Mouse (Mus musculus) adrenal gland, postnatal 10 days (tissue): ENCODE results near the gene Misp. TPM values are rescaled to one million over a fixed set of nuclear protein-coding genes. Genes with fewer than 3 reads are reported as not detected.

Source experiments
- DNase-seq: peaks from one replicate; pipeline ENCODE4 v3.0.0; 2021; ENCODE audit warnings: mixed read lengths
- total RNA-seq, 2 experiments: library from RNA; stranded (reverse); gene quantifications; 2 replicates each; pipeline ENCODE4 v1.2.3; 2021

Misp gene
- total RNA-seq, 2 experiments from 2014 or later = 0.27 TPM; not detected in 1

DNA sequence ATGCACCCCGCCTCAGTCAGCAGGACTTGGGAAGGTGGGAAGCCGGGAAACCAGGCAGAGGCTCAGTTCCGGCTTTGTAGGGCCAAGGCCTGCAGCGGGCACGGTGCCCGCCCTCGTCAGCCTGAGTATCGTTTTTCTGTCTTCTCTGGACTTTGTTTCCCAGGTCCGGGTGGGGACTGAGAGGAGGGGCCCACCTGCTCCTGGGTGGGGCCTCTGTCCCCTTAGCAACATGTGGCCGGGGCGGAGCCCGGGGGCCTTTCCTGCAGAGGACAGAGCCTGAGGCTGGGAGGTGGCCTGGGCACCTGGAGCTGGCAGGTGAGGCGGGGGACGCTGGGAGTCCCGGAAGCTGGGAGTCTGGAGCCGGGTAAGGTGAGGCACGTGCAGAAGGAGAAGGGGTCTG lies 1.6 kb downstream of the Misp start:
- no peak for DNase-seq

DNA sequence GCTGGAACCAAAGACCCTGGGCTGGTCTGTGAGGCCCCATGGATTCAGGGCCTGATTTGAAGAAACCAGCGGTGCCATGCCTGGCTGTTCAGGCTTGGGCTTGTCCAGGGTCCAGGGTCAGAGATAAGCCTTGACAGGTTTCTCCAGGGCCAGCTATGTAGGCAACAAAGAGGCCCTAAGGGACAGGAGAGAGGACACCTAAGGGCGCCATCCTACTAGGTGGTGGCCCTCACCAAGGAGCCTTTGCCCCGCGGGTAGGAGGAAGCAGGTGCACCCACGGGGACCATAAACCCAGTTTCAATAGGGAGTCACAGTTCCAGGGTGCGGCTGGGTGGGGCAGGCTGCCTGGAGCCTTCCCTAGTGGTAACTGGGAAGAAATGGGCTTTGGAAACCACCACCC lies 2.2 kb downstream of the Misp start:
- no peak for DNase-seq

DNA sequence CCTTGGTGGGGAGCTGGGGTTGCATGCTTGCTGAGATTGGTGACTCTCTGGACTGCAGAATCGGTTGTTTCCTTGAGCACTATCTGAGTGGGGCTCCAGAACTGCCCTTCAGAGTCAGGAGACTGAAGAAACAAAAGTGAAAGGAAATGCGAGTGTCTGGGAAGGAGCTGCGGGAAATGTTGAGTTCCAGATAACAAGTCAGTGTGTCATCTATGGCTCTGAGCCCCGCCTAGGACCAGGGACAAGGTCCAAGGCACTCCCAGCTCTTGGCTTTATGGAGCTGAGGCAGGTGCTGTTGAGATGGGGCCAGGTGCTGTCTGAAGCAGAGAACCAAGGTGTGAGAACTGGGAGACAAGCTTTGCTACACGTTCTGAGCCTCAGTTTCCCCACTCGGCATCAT lies 3.6 kb downstream of the Misp start:
- DNase-seq = no peak

- no peak for DNase-seq
Measured at GRCm38 (mm10) chr10:79831583-79831982, 10.8 kb downstream of the Misp start.

DNA sequence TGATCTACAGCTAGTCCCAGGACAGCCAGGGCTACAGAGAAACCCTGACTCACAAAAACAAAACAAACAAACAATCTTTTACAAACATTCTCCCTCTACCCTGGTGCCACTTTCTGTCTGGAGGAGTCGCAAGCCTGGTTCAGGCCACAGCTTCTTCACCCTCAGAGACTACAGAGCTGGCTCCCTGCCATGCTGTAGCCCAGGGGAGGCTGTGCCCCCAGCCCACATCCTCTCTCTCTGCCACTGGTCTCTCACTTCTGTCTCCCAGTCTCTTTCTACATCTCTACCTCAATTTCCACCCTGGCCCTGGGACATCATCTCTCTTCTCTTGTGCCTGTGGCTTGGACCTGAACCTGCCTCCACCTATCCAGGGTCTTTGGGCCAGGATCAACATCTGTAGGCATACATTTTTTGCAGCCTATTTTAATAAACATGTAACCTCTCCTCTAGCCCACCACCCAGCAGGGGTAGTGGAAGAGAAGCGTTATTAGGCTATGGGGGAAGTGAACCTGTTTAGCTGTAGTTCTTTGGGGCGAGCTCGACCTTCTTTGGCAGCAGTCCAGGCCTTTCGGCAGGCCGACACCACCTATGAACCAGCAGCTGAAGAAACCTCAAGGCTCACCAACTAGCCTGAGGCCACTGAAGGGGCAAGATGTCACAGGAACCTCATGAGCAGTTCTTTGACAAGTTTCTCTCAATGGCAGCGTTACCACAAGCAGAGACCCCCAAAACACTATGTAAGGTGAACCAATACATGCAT lies 11.4 kb downstream of the Misp start:
- no peak for DNase-seq

GRCm38 (mm10) chr10:79832786-79833181 lies 12.0 kb downstream of the Misp start:
- DNase-seq = no peak

- peak; percentile 85 for DNase-seq
Measured at GRCm38 (mm10) chr10:79834769-79835398, 14.1 kb downstream of the Misp start.

DNA sequence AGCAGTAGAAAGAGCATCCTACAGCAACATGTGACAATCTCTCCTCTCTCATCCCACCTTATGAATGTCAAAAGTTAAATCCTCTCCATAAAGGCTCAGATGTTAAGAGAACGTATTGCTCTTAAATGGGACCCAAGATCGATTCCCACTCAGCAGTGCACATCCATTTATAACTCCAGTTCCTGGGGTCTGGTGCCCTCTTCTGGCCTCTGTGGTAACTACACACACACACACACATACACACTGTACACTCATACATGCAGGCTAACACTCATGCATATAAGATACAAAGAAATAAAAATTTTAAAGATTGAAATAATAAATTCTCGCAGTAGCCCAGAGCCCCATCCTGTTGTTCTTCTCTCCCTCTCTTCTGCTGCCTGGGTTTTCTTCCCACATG lies 16.1 kb downstream of the Misp start:
- DNase-seq = no peak

- no peak for DNase-seq
Measured at GRCm38 (mm10) chr10:79838151-79838550, 17.4 kb downstream of the Misp start.

- DNase-seq = no peak
Measured at GRCm38 (mm10) chr10:79840091-79840490, 19.3 kb downstream of the Misp start.

- DNase-seq = peak; percentile 72
Measured at GRCm38 (mm10) chr10:79840644-79841551, 20.1 kb downstream of the Misp start.

- no peak for DNase-seq
Measured at GRCm38 (mm10) chr10:79842322-79842721, 21.5 kb downstream of the Misp start.

DNA sequence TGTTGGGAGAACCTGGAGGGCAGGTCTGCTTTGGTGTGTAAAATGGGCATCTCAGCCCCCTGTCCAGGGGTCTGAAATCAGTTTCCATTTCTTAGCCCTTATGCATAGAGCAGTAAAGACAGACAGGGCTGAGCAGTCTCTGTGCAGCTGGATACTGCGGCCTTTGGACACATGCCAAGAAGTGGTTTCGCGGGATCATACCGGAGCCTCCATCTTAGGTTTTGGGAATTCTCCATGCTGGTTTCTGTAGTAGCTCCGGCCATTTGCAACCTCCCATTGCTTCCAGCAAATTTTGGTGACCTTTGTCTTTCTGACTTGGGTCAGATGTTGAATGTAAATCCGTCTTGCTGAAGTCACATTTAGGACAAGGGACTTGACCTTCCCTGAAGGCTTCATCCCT lies 22.7 kb downstream of the Misp start:
- peak; percentile 65 for DNase-seq

- DNase-seq = no peak
Measured at GRCm38 (mm10) chr10:79846553-79846952, 25.8 kb downstream of the Misp start.

DNA sequence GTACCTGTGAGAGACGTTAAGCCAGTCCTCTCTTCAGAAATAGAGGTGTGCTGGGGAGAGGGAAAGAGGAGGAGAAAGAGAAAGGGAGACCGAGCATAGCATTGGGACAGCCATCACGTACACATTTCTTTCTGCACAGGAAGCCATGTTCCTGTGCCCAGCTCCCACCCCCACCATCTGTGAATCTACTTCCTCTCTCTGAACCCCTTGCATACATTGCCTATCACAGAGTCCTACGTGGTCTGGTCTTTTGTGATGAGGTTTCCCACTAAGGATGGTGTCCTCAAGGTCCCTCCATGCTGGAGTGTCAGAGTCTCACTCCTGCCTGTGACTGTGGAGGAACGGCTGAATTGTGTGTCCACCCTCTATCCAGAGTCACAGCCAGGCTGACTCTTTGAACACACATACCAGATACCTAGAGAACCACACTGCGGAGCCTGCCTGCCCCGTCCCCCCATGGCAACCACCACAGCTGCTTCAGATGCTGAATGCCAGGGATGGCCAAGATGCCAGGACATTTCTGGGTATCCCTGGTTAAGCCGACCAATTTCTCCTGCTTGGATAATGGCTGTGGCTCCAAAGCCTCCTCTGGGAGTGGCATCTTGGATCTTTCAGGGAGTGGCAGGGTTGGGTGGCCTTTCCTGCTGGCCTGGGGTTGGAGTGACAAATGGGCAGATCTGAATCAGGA lies 29.3 kb downstream of the Misp start:
- DNase-seq = no peak

DNA sequence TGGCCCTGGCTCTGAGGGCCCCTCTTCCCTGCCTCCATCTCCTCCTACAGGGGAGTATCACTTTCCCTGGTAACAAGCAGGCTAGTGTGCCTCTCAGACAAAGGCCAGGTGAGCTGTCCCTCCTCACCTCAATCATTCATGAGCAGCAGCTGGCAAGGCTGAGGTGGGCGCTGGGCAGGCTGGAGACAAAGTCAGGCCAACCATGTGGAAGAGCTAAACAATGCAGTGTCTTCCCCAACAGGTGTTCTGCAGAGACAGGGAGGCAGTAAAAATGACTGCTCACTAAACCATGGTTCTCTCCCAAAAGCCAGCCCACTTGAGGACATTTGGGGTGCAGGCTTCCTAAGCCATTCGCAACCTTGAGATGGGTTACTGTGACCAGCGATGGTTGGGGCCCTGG lies 30.9 kb downstream of the Misp start:
- no peak for DNase-seq

- DNase-seq = peak; percentile 44
Measured at GRCm38 (mm10) chr10:79852107-79852789, 31.5 kb downstream of the Misp start.

GRCm38 (mm10) chr10:79852827-79853226 lies 32.0 kb downstream of the Misp start:
- no peak for DNase-seq

- DNase-seq = peak; percentile 99
Measured at GRCm38 (mm10) chr10:79853392-79853791, 32.6 kb downstream of the Misp start.

DNA sequence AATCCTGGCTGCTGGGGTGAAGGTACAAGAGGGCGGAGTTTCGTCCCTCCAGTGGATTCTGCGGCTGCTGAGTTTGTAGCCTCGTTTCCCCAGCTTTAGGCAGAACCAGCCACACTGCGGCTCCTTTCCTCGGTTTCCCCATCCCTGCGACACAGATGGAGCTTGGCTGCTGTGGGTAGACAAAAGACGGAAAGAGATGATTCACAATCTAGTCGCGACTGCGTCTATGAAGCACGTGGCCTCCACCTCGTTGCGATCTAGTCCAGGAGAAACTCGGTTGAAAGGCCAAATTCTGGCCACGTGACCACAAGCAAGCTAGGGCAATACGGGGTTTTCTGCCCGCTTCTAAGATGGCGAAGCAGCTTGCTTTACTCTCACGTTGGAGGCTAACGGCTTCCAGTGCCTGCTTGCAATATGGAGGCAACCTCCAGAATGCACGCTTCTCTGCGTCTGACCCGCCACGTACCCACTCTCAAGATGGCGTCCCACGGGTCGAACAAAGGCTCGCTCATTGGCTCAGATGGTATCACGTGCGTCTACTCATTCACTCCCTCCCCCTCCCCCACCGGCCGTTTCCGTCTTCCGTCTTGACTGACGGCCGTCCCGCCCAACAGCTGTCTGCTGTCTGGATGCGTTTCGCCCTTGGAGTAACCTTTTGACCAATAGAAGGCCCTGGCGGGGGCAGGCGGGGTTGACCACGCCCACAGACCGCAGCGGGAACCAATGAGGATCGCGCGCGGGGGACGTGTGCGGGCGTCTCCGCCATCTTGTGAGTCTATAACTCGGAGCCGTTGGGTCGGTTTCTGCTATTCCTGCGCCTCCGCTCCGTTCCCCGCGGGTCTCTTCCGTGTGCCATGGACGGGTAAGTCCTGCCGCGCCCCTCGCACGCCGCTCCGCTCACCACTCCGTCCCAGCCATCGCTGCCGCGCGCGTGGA lies 33.3 kb downstream of the Misp start, which contains the start of gene Ptbp1:
TSS of gene Ptbp1 (plus strand) at position 568 of the 936 bp plus-strand sequence.
- peak; percentile 100 for DNase-seq
